Mouse (Mus musculus) testis, adult 2 months (tissue): Measurements from ENCODE around the gene Gpx7.

Experiments used
- CTCF ChIP-seq: fragments of 200-500 bp; IDR thresholded peaks from 2 replicates; pipeline ENCODE4 v1.5.1; 2012; ENCODE audit warnings: low read depth, mild to moderate bottlenecking, inconsistent platforms, low read length, moderate library complexity; ENCODE audit not compliant: control insufficient read depth, insufficient read depth, insufficient replicate concordance
- POLR2A ChIP-seq: fragments of 200-500 bp; IDR thresholded peaks from 2 replicates; pipeline ENCODE4 v1.6.1; 2012; ENCODE audit warnings: low read depth, mild to moderate bottlenecking, inconsistent platforms, low read length, moderate library complexity; ENCODE audit not compliant: control insufficient read depth

DNA sequence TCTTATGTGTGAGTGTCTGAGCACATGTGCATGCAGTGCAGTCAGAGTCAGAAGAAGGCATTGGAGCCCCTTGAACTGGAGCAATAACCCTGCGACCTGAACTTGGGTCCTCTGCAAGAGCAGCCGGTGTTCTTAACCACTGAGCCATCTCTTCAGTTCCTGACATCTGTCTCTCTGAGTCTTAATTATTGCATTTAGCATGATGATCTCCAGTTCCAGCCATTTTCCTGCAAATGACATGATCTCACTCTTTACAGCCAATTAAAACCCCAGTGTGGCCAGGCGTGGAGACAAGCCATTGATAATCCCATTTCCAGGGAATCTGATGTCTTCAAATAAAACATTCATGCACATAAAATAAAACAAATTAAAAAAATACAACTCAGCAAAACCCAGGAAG is 18.0 kb downstream of the Gpx7 start:
- TF ChIP-seq POLR2A, result no peak
- TF ChIP-seq CTCF, result no peak
